ENCODE assay signal across 24 mouse cellular contexts in the genomic region with DNA sequence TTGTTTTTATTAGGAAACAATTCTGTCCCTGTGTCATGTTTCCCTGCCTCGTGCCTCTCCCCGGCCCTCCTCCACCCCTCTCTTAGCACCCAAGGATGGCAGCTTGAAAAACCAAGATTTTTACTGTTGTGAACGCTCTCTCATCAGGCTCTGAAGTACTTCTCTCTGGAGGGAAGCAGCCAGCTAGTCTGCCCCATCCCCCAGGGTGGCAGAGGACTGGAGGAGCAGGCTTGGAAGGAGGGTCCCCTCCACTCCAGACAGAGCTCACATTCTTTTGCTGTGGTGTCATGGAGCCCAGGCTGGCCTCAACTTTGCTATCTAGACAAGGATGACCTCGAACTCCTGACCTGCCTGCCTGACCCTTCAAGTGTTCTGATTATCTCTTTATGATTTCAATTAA. TPM values are rescaled to one million over a fixed set of nuclear protein-coding genes. Genes with fewer than 3 reads are reported as not detected.
DNase-seq lines count a peak whose midpoint lies in the region; ATAC-seq lines count a peak whose summit lies in the region.
"Had no signal": no experiment of that assay in that cellular context is flagged by ENCODE, and none has a peak within 500 bp of the region (broad histone marks: within the 10 kb centered on the region; RNA-seq: fewer than 3 reads in every experiment).

No protein-coding gene starts in this region.

- no peak for ATAC-seq in lung, embryonic 15.5 days (ENCODE audit: borderline replicate concordance, extremely low read depth, low FRiP score, low TSS enrichment)
- no peak for ATAC-seq in midbrain, embryonic 11.5 days (ENCODE audit: low FRiP score)
- ATAC-seq in midbrain, embryonic 13.5 days = no peak
- ATAC-seq: forebrain, postnatal 0 days; hindbrain, postnatal 0 days had no signal

- no peak overlapping the region for H3K4me3 ChIP-seq in lung, embryonic 15.5 days
- H3K4me3 ChIP-seq in midbrain, embryonic 11.5 days (ENCODE audit: low read depth, low read length) = no peak overlapping the region
- no peak overlapping the region for H3K4me3 ChIP-seq in midbrain, embryonic 13.5 days (replicated peaks)
- H3K4me3 ChIP-seq: forebrain, embryonic 12.5 days; hindbrain, embryonic 13.5 days had no signal

- WGBS in lung, embryonic 15.5 days = 23% methylated on average over 4 of the region's 4 CpGs
- WGBS in midbrain, embryonic 11.5 days = 75% methylated on average over 4 of the region's 4 CpGs
- 80% methylated on average over 4 of the region's 4 CpGs for WGBS in midbrain, embryonic 13.5 days

- H3K27me3 ChIP-seq in lung, embryonic 15.5 days = no peaks in the 10 kb centered on the region
- H3K27me3 ChIP-seq in midbrain, embryonic 11.5 days (ENCODE audit: control insufficient read depth, insufficient read depth, low read length) = no peaks in the 10 kb centered on the region
- no peaks in the 10 kb centered on the region for H3K27me3 ChIP-seq in midbrain, embryonic 13.5 days
- H3K27me3 ChIP-seq: CH12.LX; forebrain, embryonic 12.5 days; hindbrain, embryonic 13.5 days had no signal

- 0 out of 2 replicates have a peak, but pooled peaks cover 4% of the 10 kb centered on the region for H3K4me1 ChIP-seq in lung, embryonic 15.5 days
- H3K4me1 ChIP-seq in midbrain, embryonic 11.5 days (ENCODE audit: control insufficient read depth, insufficient read depth, low read length) = no peaks in the 10 kb centered on the region
- no peaks in the 10 kb centered on the region for H3K4me1 ChIP-seq in midbrain, embryonic 13.5 days (replicated peaks)
- H3K4me1 ChIP-seq: forebrain, embryonic 12.5 days; hindbrain, embryonic 13.5 days had no signal

- H3K9me3 ChIP-seq in lung, embryonic 15.5 days = no peaks in the 10 kb centered on the region
- no peaks in the 10 kb centered on the region for H3K9me3 ChIP-seq in midbrain, embryonic 11.5 days (ENCODE audit: control insufficient read depth, low read length)
- no peaks in the 10 kb centered on the region for H3K9me3 ChIP-seq in midbrain, embryonic 13.5 days
- H3K9me3 ChIP-seq: forebrain, embryonic 12.5 days; hindbrain, embryonic 13.5 days had no signal

- H3K4me2 ChIP-seq in lung, embryonic 15.5 days = no peak overlapping the region
- H3K4me2 ChIP-seq in midbrain, embryonic 11.5 days = no peak overlapping the region
- no peak overlapping the region for H3K4me2 ChIP-seq in midbrain, embryonic 13.5 days (replicated peaks)
- H3K4me2 ChIP-seq: forebrain, embryonic 12.5 days; hindbrain, embryonic 13.5 days had no signal

- no peaks in the 10 kb centered on the region for H3K36me3 ChIP-seq in lung, embryonic 15.5 days
- H3K36me3 ChIP-seq in midbrain, embryonic 11.5 days (ENCODE audit: control insufficient read depth, insufficient read depth, low read length) = no peaks in the 10 kb centered on the region
- no peaks in the 10 kb centered on the region for H3K36me3 ChIP-seq in midbrain, embryonic 13.5 days
- H3K36me3 ChIP-seq: forebrain, embryonic 12.5 days; hindbrain, embryonic 13.5 days had no signal

- no peak overlapping the region for H3K9ac ChIP-seq in lung, embryonic 15.5 days
- H3K9ac ChIP-seq in midbrain, embryonic 11.5 days (ENCODE audit: low read length) = no peak overlapping the region
- H3K9ac ChIP-seq in midbrain, embryonic 13.5 days (replicated peaks) = no peak overlapping the region
- H3K9ac ChIP-seq: forebrain, embryonic 12.5 days; forebrain, postnatal 0 days; hindbrain, embryonic 13.5 days had no signal

- intact Hi-C loops in heart, postnatal 25 days (cut with DNase I) = no loop called here

- DNase-seq in heart, adult 11 months = peak; percentile 40
- no peak for DNase-seq in heart, postnatal 25 days (ENCODE audit: low spot score)
- DNase-seq in lung, postnatal 14 days = no peak
- DNase-seq in midbrain, embryonic 11.5 days (ENCODE audit: low spot score, missing footprints) = peak; percentile 49
- DNase-seq in ovary, postnatal 14 days (ENCODE audit: low spot score) = no peak
- DNase-seq: adrenal gland, adult 2 months; adrenal gland, postnatal 25 days; cerebellum, adult 2 months; cerebellum, postnatal 10 days; gastrocnemius, postnatal 14 days; heart, postnatal 10 days had no signal

- peak overlapping the region; percentile 30; the same call in 1 of the 2 replicates for H3K27ac ChIP-seq in lung, embryonic 15.5 days
- no peak overlapping the region for H3K27ac ChIP-seq in midbrain, embryonic 11.5 days (ENCODE audit: low read depth, low read length)
- H3K27ac ChIP-seq in midbrain, embryonic 13.5 days = no peak overlapping the region
- H3K27ac ChIP-seq: forebrain, embryonic 12.5 days; hindbrain, embryonic 13.5 days; hindbrain, postnatal 0 days had no signal

RNA-seq across cellular contexts. Expression of a gene that starts 21.4 kb away (rescaled TPM):
- total RNA-seq in heart, postnatal 25 days (2021) = not detected
- polyA plus RNA-seq in lung, embryonic 15.5 days (2015; fragmentation: Nextera tagmentation; extraction: Ambion mirVana) = not detected in 2 replicates
- not detected in 2 replicates for polyA plus RNA-seq in midbrain, embryonic 11.5 days (2014; fragmentation: Nextera tagmentation; extraction: Ambion mirVana)
- not detected in 2 replicates for polyA plus RNA-seq in midbrain, embryonic 13.5 days (2015; fragmentation: Nextera tagmentation; extraction: Ambion mirVana)
- total RNA-seq: adrenal gland, adult 2 months; adrenal gland, postnatal 25 days; CH12.LX; forebrain, postnatal 0 days; gastrocnemius, adult 18-20 months; gastrocnemius, postnatal 14 days; heart, adult 8-10 months; heart, postnatal 10 days; hematopoietic stem cell, adult 5-6 weeks; hindbrain, postnatal 0 days had no signal
- polyA plus RNA-seq: adrenal gland, adult 2 months; cerebellum, adult 2 months; embryonic facial prominence, embryonic 11.5 days; forebrain, embryonic 12.5 days; forebrain, postnatal 0 days; gonadal fat pad, adult 2 months; heart, embryonic 14.5 days; hindbrain, embryonic 13.5 days; hindbrain, postnatal 0 days had no signal

Comparison
In these comparisons a context has a peak if more than half of its experiments do, and no peak if none do; other contexts are left out.
1. DNase-seq: peak in heart, adult 11 months (single experiment) and midbrain, embryonic 11.5 days (single experiment); none in heart, postnatal 25 days (single experiment), lung, postnatal 14 days (single experiment) and ovary, postnatal 14 days (single experiment).